Mouse (Mus musculus): ENCODE measurements around the gene Dusp18.

DNA sequence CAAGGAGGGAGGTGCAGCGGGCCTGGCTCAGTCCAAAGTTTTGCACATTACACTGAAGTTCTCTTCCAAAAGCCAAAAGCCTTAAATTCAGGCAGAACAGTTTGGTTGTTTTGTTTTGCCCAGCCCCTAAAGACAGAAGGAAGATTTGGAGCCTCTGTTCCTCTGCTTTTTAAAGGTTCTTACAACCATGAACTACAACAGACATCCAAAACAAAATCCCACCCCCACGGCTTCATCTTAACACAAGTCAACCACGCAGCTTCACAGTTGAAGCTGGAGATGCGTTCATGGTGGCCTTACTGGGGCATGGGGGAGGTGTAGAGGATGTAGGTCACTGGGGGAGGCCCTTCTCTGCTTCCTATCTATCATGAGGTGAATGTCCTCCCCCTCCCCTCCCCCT is 43.2 kb upstream of the Dusp18 start:
- no peak for TF ChIP-seq ZC3H11A (IDR thresholded peaks at IDR 0.05; ENCODE audit: borderline replicate concordance, low read depth, low read length)
- TF ChIP-seq MAFK (IDR thresholded peaks at IDR 0.05; ENCODE audit: insufficient read depth, low read depth, low read length), result no peak

All from ES-E14 (cell line).